Mouse (Mus musculus) testis, adult 2 months (tissue): Measurements from ENCODE around the gene Piwil4. TPM values are rescaled to one million over a fixed set of nuclear protein-coding genes. Genes with fewer than 3 reads are reported as not detected.
A peak's percentile ranks its signal among the peaks of the same experiment; 100 is the strongest.

Source experiments
- H3K27ac ChIP-seq: fragments of 200-500 bp; 2 replicates; pipeline ENCODE4 v1.5.1; 2012; ENCODE audit warnings: low read depth, low read length; ENCODE audit not compliant: control insufficient read depth, insufficient read depth
- H3K27me3 ChIP-seq: fragments of 200-500 bp; 2 replicates; pipeline ENCODE4 v1.6.1; 2012; ENCODE audit warnings: mild to moderate bottlenecking, low read length, moderate library complexity; ENCODE audit not compliant: control insufficient read depth, insufficient read depth
- H3K36me3 ChIP-seq: fragments of 200-500 bp; 2 replicates; pipeline ENCODE4 v1.6.1; 2012; ENCODE audit warnings: mild to moderate bottlenecking, low read length; ENCODE audit not compliant: control insufficient read depth, insufficient read depth
- H3K4me1 ChIP-seq: fragments of 200-500 bp; 2 replicates; pipeline ENCODE4 v1.6.1; 2012; ENCODE audit warnings: low read length; ENCODE audit not compliant: control insufficient read depth, insufficient read depth
- H3K4me3 ChIP-seq: fragments of 200-500 bp; 2 replicates; pipeline ENCODE4 v1.5.1; 2012; ENCODE audit warnings: low read depth, mild to moderate bottlenecking, low read length, moderate library complexity, mixed read lengths; ENCODE audit not compliant: control insufficient read depth
- CTCF ChIP-seq: fragments of 200-500 bp; IDR thresholded peaks from 2 replicates; pipeline ENCODE4 v1.5.1; 2012; ENCODE audit warnings: low read depth, mild to moderate bottlenecking, inconsistent platforms, low read length, moderate library complexity; ENCODE audit not compliant: control insufficient read depth, insufficient read depth, insufficient replicate concordance
- POLR2A ChIP-seq: fragments of 200-500 bp; IDR thresholded peaks from 2 replicates; pipeline ENCODE4 v1.6.1; 2012; ENCODE audit warnings: low read depth, mild to moderate bottlenecking, inconsistent platforms, low read length, moderate library complexity; ENCODE audit not compliant: control insufficient read depth
- polyA plus RNA-seq: library from polyadenylated mRNA; depleted of rRNA; stranded (reverse); fragments of >200 nt; gene quantifications from 2 replicates; pipeline ENCODE4 v1.2.3, GENCODE M21; 2012; rRNA removed

Piwil4 gene
- polyA plus RNA-seq, result 0.56 and 0.66 TPM in 2 replicates

DNA sequence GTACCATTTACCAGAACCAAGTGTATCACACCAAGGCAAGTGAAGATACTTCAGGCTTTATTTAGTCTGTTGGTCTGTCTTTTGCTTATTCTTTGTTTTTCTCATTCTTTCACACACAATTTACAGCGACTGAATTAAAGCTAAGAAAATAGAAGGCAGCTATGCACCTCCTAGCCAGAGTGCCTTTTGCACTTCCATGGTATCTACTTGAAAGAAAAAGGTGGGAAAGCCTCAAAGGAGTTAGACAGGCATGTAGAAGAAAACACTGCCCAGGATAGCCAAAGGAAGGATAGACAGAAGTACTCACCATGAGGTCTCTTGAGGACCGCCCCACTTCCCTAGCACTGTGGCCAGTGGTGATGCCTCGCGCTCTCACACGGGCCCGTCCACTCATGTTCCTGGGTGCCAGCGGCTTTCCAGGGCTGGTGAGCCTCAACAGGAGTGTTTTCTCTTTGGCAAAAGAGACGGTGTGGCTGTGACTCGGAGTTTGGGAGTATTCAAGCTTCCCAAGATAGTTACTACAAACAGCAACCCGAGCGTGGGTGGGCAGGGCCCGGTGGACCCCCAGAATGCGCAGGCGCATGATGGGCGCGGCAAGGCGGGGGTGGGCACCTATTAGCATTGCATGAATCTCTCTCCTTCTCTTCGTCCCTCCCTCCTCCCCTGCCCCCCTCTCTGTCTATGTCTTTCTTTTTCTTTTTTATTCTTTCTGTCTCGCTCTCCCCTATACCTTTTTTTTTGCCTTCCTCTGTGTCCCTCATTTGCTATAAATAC lies at the start of gene Piwil4:
Gene Piwil4, minus strand, starts transcription at position 583 of the 774 bp plus-strand sequence.
- no peaks in the 10 kb centered on the region for H3K27me3 ChIP-seq
- no peak within 1 kb of the TSS for H3K27ac ChIP-seq
- no peaks in the 10 kb centered on the region for H3K36me3 ChIP-seq
- H3K4me1 ChIP-seq, result peaks cover 4% of the 10 kb centered on the region; the same call in 1 of the 2 replicates
- H3K4me3 ChIP-seq, result peak within 1 kb of the TSS; percentile 43
- TF ChIP-seq POLR2A, result no peak

DNA sequence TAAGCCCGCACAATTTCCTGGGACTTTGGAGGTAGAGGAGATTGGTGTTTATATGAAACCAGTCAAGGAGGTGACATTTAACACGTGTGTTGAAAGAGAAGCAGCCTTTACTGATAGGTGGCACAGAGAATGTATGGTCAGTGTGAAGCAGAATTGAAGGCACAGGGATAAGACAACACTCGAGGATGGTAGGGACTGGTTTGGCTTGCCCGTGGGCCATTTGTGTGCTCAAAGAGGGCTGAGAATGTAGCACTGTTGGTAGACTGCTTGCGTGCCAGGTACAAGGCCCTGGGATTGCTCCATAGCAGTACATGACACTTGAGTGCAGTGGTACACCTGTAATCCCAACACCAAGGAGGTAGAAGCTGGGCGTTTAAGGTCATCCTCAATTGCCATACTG lies 46.8 kb upstream of the Piwil4 start:
- Histone ChIP-seq H3K27me3 (no peaks in the 10 kb centered on the region), H3K36me3 (peaks cover 1% of the 10 kb centered on the region; the same call in 1 of the 2 replicates), H3K4me1 (no peaks in the 10 kb centered on the region), H3K4me3 (no peak overlapping the region), H3K27ac (no peak overlapping the region)
- no peak for TF ChIP-seq POLR2A
- TF ChIP-seq CTCF, result no peak

GRCm38 (mm10) chr9:14784039-14785002 lies 43.8 kb upstream of the Piwil4 start, which contains the start of the genes Mre11a and Ankrd49:
TSS of gene Mre11a (plus strand) at chr9:14784654.
TSS of gene Ankrd49 (minus strand) at chr9:14784856.
- Histone ChIP-seq H3K4me1 (no peaks in the 10 kb centered on the region), H3K27me3 (no peaks in the 10 kb centered on the region), H3K27ac (peak within 1 kb of the TSS; percentile 99), H3K4me3 (peak within 1 kb of the TSS; percentile 98), H3K36me3 (peaks cover 2% of the 10 kb centered on the region; the same call in 1 of the 2 replicates)
- TF ChIP-seq POLR2A (peak; percentile 77), CTCF (no peak)

DNA sequence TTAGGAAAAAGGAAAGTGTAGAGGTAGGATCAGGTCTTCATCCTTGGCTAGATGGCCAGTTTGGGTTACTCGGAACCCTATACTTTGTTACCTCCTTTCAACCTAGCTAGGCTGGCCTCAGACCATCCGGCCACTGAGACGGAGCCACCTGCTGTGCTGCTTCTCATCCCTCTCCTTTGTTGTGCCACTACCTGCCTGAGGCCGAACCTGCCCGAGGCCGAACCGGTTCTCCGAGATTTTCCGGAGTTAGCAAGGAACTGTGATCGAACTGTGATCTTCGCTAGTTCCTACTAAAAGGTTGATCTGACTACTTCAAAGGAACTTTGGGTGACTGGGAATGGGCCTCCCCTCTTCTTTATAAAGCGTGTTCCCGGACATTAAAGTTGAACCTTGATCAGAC lies 37.8 kb upstream of the Piwil4 start:
- TF ChIP-seq CTCF (no peak), POLR2A (no peak)
- no peaks in the 10 kb centered on the region for H3K27me3 ChIP-seq

DNA sequence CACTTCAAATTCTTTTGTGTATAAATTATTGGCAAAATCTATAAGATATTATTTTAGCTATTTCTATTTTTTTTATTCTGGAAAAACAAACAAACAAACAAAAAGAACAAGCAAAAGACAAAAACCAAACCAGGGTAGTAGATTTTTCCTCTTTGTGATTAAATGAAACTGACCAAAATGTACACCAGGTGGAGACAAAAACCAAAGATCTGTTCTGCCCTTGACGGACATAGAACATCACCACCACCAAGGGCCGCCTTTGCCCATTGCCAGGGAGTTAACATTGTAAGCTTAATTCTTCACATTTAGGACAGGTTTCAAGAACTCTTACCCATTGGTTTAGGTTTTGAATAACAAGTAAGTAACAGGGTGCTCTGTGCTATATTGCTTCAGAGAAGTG lies 33.3 kb upstream of the Piwil4 start:
- H3K4me3 ChIP-seq, result no peak overlapping the region
- no peaks in the 10 kb centered on the region for H3K36me3 ChIP-seq
- no peak overlapping the region for H3K27ac ChIP-seq
- no peaks in the 10 kb centered on the region; the same call in none of the 2 replicates for H3K4me1 ChIP-seq
- no peaks in the 10 kb centered on the region for H3K27me3 ChIP-seq
- TF ChIP-seq CTCF, result no peak
- no peak for TF ChIP-seq POLR2A

More for the DNA sequence above, 37.8 kb upstream of the Piwil4 start:
- H3K27ac ChIP-seq, result no peak overlapping the region
- peaks cover 2% of the 10 kb centered on the region; the same call in 1 of the 2 replicates for H3K36me3 ChIP-seq
- no peaks in the 10 kb centered on the region for H3K4me1 ChIP-seq
- no peak overlapping the region for H3K4me3 ChIP-seq

GRCm38 (mm10) chr9:14772074-14772473 lies 31.5 kb upstream of the Piwil4 start:
- H3K27ac ChIP-seq, result no peak overlapping the region
- no peaks in the 10 kb centered on the region for H3K27me3 ChIP-seq
- no peaks in the 10 kb centered on the region for H3K36me3 ChIP-seq
- peak overlapping the region; percentile 54 for H3K4me3 ChIP-seq
- H3K4me1 ChIP-seq, result no peaks in the 10 kb centered on the region; the same call in none of the 2 replicates
- no peak for TF ChIP-seq POLR2A
- no peak for TF ChIP-seq CTCF
